Mouse (Mus musculus) myocyte (in vitro differentiated cells): Measurements from ENCODE around the gene Agbl1. TPM values are rescaled to one million over a fixed set of nuclear protein-coding genes. Genes with fewer than 3 reads are reported as not detected.

ENCODE experiments used
- H3K27me3 ChIP-seq: one replicate; pipeline ENCODE4 v1.6.1; 2011; ENCODE audit not compliant: control insufficient read depth, insufficient read depth, insufficient read length
- H3K36me3 ChIP-seq: one replicate; pipeline ENCODE4 v1.6.1; 2011; ENCODE audit not compliant: control insufficient read depth, insufficient read depth
- H3K4me2 ChIP-seq: one replicate; pipeline ENCODE4 v1.6.1; 2011; ENCODE audit warnings: low read depth, control low read depth
- H3K4me3 ChIP-seq: one replicate; pipeline ENCODE4 v1.5.1; 2011; ENCODE audit warnings: mild to moderate bottlenecking, control low read depth, moderate library complexity
- H3K79me2 ChIP-seq: one replicate; pipeline ENCODE4 v1.6.1; 2011; ENCODE audit not compliant: control insufficient read depth, insufficient read depth
- H3ac ChIP-seq: one replicate; pipeline ENCODE4 v1.6.1; 2011; ENCODE audit not compliant: control insufficient read depth, insufficient read length
- CEBPB ChIP-seq: IDR thresholded peaks from 2 replicates; pipeline ENCODE4 v1.6.1; 2011; ENCODE audit warnings: mild to moderate bottlenecking, moderate library complexity; ENCODE audit not compliant: poor library complexity, insufficient read depth, severe bottlenecking
- E2F4 ChIP-seq: IDR thresholded peaks from one replicate; pipeline ENCODE4 v1.6.1; 2011; ENCODE audit warnings: mild to moderate bottlenecking, control low read depth, moderate library complexity; ENCODE audit not compliant: insufficient read depth
- MAX ChIP-seq: IDR thresholded peaks from one replicate; pipeline ENCODE4 v1.6.1; 2011; ENCODE audit warnings: low read depth, mild to moderate bottlenecking, control low read depth
- MYOD1 ChIP-seq, 3 experiments: IDR thresholded peaks; one replicate each; pipeline ENCODE4 v1.6.1; 2011; ENCODE audit warnings: control low read depth in 2 of 3, low read depth in 2 of 3, mild to moderate bottlenecking in 2 of 3, moderate library complexity in 1 of 3; ENCODE audit not compliant: insufficient read length in 2 of 3, control insufficient read depth in 1 of 3
- MYOG ChIP-seq, 3 experiments: IDR thresholded peaks; one replicate each; pipeline ENCODE4 v1.6.1; 2011; ENCODE audit warnings: control low read depth in 2 of 3, low read depth in 2 of 3, mild to moderate bottlenecking in 2 of 3; ENCODE audit not compliant: insufficient read length in 2 of 3, control insufficient read depth in 1 of 3, insufficient read depth in 1 of 3
- POLR2A ChIP-seq: IDR thresholded peaks from one replicate; pipeline ENCODE4 v1.6.1; 2011; ENCODE audit warnings: low read depth, mild to moderate bottlenecking, control low read depth, moderate library complexity; ENCODE audit not compliant: insufficient read length
- POLR2AphosphoS2 ChIP-seq: IDR thresholded peaks from one replicate; pipeline ENCODE4 v1.6.1; 2011; ENCODE audit warnings: low read depth, control low read depth; ENCODE audit not compliant: insufficient read length
- SRF ChIP-seq: IDR thresholded peaks from one replicate; pipeline ENCODE4 v1.6.1; 2011; ENCODE audit warnings: low read depth; ENCODE audit not compliant: control insufficient read depth, insufficient read length
- TCF12 ChIP-seq: IDR thresholded peaks from one replicate; pipeline ENCODE4 v1.6.1; 2011; ENCODE audit warnings: mild to moderate bottlenecking, control low read depth; ENCODE audit not compliant: poor library complexity, insufficient read depth, severe bottlenecking
- TCF3 ChIP-seq: IDR thresholded peaks from one replicate; pipeline ENCODE4 v1.6.1; 2011; ENCODE audit warnings: low read depth, control low read depth; ENCODE audit not compliant: insufficient read length
- USF1 ChIP-seq: IDR thresholded peaks from one replicate; pipeline ENCODE4 v1.6.1; 2011; ENCODE audit warnings: low read depth, mild to moderate bottlenecking, control low read depth, moderate library complexity
- polyA plus RNA-seq: library from polyadenylated mRNA; unstranded; fragments of >200 nt; fragmentation: generic; extraction: Trizol; gene quantifications from one replicate; pipeline ENCODE4 v1.2.1, GENCODE M21; 2012; ENCODE audit warnings: missing spikeins

Gene Agbl1
- polyA plus RNA-seq, 1 experiment, result not detected

DNA sequence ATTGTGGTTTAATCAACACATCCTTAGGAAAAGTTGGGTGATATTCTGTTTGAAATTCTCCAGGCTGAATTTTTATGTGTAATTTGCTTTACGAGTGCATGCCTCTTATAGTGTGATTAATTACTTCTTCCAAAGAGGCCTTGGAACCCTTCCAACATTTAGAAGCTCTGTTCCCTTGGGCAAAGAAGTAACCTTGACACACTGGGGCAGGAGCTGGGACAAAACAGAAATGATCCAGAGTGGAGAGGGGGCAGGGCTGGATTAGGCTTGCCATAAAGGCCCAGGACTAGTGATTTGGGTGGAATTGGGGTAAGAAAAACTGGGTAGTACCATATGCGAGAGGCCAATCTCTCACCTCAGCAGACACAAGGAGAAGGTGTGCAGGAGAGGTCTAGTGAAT is 316.8 kb downstream of the Agbl1 start:
- no peak overlapping the region for H3K4me2 ChIP-seq
- H3K4me3 ChIP-seq, result no peak overlapping the region
- no peaks in the 10 kb centered on the region for H3K27me3 ChIP-seq
- TF ChIP-seq MYOD1 (IDR thresholded peaks at IDR 0.05; ENCODE audit: control insufficient read depth in 1 of 3, insufficient read length in 2 of 3, low read depth in 2 of 3), result no peak
- no peaks in the 10 kb centered on the region for H3K79me2 ChIP-seq
- H3K36me3 ChIP-seq, result no peaks in the 10 kb centered on the region
- H3ac ChIP-seq, result no peak overlapping the region

DNA sequence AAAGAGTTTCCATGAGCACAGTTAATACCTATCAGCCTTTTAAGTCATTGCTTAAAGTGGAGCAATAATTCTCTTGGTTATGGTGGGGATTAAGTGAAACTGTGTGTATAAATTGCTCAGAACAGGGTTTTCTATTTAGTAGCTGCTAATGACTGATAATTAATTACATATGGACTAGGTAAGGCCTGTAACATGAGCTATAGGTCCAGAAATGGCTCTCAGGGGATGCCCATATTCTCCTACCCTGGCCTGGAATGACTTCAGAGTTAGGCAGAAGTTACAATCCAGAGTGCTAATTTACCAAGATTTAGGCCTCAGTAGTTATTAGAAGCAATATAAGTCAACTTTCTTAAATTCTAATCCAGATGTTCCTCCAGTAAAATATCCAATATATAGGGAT is 317.6 kb downstream of the Agbl1 start:
- Histone ChIP-seq H3K4me3 (no peak overlapping the region), H3K36me3 (no peaks in the 10 kb centered on the region), H3ac (no peak overlapping the region), H3K79me2 (no peaks in the 10 kb centered on the region), H3K27me3 (no peaks in the 10 kb centered on the region), H3K4me2 (no peak overlapping the region)
- TF ChIP-seq CEBPB, result no peak
- no peak for TF ChIP-seq SRF
- TF ChIP-seq TCF3, result no peak

DNA sequence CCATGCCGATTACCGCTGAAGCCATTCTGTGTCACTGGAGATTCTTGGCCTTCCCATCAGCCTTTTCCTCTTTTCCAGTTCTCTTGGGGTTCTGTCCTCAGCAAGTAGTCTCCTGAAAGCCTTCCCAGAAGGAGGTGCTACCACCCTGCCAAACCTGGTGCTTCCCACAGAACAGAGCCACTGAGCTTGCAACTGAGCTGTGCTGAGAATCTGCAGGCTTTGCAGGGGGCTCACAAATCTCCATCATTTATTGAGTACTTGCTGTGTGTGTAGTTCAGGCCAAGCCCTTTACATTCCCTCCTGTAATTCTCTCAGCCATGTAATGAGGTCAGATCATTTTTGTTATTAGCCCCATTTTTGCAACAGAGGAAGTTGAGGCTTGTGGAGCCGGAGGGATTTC is 322.2 kb downstream of the Agbl1 start:
- no peak overlapping the region for H3K4me2 ChIP-seq
- no peaks in the 10 kb centered on the region for H3K27me3 ChIP-seq
- H3K79me2 ChIP-seq, result no peaks in the 10 kb centered on the region
- H3K36me3 ChIP-seq, result no peaks in the 10 kb centered on the region
- H3ac ChIP-seq, result no peak overlapping the region
- H3K4me3 ChIP-seq, result no peak overlapping the region
- TF ChIP-seq POLR2A (no peak), MAX (no peak), TCF12 (no peak)

DNA sequence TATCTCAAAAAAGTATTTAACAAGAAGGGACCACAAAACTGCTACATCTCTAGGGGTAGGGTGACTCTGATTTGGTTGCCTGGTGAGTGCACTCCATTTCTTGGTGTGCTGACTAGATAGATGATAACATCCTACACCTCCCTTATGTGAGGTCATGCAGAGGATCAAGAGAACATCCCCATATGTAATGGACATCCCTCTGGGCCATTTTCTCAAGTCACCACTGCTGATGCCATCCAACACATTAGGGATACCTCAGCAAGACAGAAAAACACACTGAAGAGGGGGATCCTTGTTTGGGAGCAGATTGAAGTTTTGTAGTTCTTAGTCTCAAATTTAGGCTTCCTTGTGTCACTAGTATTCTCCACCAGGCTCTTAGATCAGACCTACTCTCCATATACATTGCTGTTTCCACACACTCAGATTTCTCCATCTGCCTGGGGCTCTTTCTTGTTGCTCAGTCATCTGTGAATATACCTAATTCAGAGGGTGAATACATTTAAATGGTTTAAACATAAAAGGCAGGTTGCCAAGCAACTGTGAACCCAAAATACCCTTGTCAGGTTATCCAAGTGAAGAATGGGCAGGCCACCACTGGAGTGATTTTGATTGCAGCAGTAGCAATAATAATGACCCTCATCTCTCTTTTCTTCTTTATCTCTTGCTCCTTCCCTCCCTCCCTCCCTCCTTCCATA is 331.0 kb downstream of the Agbl1 start:
- no peak overlapping the region for H3K4me3 ChIP-seq
- H3K27me3 ChIP-seq, result no peaks in the 10 kb centered on the region
- TF ChIP-seq TCF12 (no peak), MYOD1 (IDR thresholded peaks at IDR 0.05; ENCODE audit: control insufficient read depth in 1 of 3, insufficient read length in 2 of 3, low read depth in 2 of 3) (no peak), USF1 (no peak), CEBPB (no peak), POLR2A (no peak)
- H3ac ChIP-seq, result no peak overlapping the region
- H3K79me2 ChIP-seq, result no peaks in the 10 kb centered on the region
- H3K36me3 ChIP-seq, result no peaks in the 10 kb centered on the region
- H3K4me2 ChIP-seq, result no peak overlapping the region

DNA sequence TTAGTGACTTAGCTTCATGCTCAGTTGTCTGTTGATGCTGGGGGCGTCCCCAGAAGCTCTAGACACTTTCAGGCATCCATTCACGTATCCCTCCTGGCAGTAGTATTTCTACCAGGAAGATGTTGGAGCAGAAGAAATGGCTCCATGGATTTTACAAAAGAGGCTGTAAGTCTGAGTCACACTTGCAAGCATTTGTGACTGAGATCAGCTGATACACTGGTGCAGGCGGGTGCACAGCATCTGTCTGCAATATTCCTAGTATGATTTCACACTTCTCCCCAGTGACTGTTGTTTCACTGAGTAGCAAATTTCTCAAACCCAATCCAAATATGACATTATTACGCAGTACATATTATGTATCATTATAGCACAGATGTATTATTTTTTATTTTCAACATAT is 332.8 kb downstream of the Agbl1 start:
- no peak overlapping the region for H3ac ChIP-seq

GRCm38 (mm10) chr7:76594566-76595079 is 364.9 kb downstream of the Agbl1 start:
- TF ChIP-seq TCF12 (no peak), CEBPB (no peak), POLR2AphosphoS2 (no peak), TCF3 (no peak), USF1 (no peak), E2F4 (no peak), MAX (no peak), MYOG (IDR thresholded peaks at IDR 0.05; ENCODE audit: control insufficient read depth in 1 of 3, insufficient read depth in 1 of 3, insufficient read length in 2 of 3, low read depth in 2 of 3) (no peak), SRF (no peak)
- no peak overlapping the region for H3K4me3 ChIP-seq
- no peaks in the 10 kb centered on the region for H3K79me2 ChIP-seq
- no peak overlapping the region for H3ac ChIP-seq
- H3K36me3 ChIP-seq, result no peaks in the 10 kb centered on the region
- no peaks in the 10 kb centered on the region for H3K27me3 ChIP-seq
- H3K4me2 ChIP-seq, result no peak overlapping the region

More for the DNA sequence above, 332.8 kb downstream of the Agbl1 start:
- no peak for TF ChIP-seq USF1
- TF ChIP-seq E2F4, result no peak
- no peak for TF ChIP-seq MYOD1 (IDR thresholded peaks at IDR 0.05; ENCODE audit: control insufficient read depth in 1 of 3, insufficient read length in 2 of 3, low read depth in 2 of 3)
- H3K27me3 ChIP-seq, result no peaks in the 10 kb centered on the region
- H3K79me2 ChIP-seq, result no peaks in the 10 kb centered on the region
- H3K36me3 ChIP-seq, result no peaks in the 10 kb centered on the region
- H3K4me3 ChIP-seq, result no peak overlapping the region
- no peak overlapping the region for H3K4me2 ChIP-seq
